Mouse (Mus musculus): ENCODE measurements around the gene Tbx5. TPM values are rescaled to one million over a fixed set of nuclear protein-coding genes. Genes with fewer than 3 reads are reported as not detected.

The Tbx5 gene
- total and polyA plus RNA-seq, 3 experiments: 22.6 to 36.9 (median 26.5) TPM

- H3K27me3 ChIP-seq (ENCODE audit: control insufficient read depth, insufficient read depth, low read length): no peaks in the 10 kb centered on the region; the same call in 1 of the 2 replicates
- intact Hi-C loops (cut with DNase I): no loop called here
Measured at GRCm38 (mm10) chr5:119833223-119834030, 959 bp downstream of the Tbx5 start.

GRCm38 (mm10) chr5:119834031-119834403, 1.5 kb downstream of the Tbx5 start:
- no peak for DNase-seq
- no peaks in the 10 kb centered on the region for H3K79me2 ChIP-seq (replicated peaks; ENCODE audit: control insufficient read depth, insufficient read depth, low read length)
- H3K4me3 ChIP-seq: no peak overlapping the region; the same call in 1 of the 2 replicates
- H3K27me3 ChIP-seq (ENCODE audit: control insufficient read depth, insufficient read depth, low read length): no peaks in the 10 kb centered on the region; the same call in 1 of the 2 replicates
- peak overlapping the region; percentile 40 for H3K9ac ChIP-seq (ENCODE audit: low read depth, low read length)
- no peaks in the 10 kb centered on the region for H3K36me3 ChIP-seq (ENCODE audit: control insufficient read depth, insufficient read depth, low read length)
- peak overlapping the region; percentile 57 for H3K27ac ChIP-seq
- intact Hi-C loops (cut with DNase I): no loop called here
- no peak for TF ChIP-seq CTCF (IDR thresholded peaks at IDR 0.05)
- 27% methylated on average over 2 of the region's 2 CpGs for WGBS
- no peaks in the 10 kb centered on the region for H3K4me1 ChIP-seq (ENCODE audit: control insufficient read depth, insufficient read depth, low read length)

More at GRCm38 (mm10) chr5:119833223-119834030, 959 bp downstream of the Tbx5 start:
- TF ChIP-seq POLR2A (IDR thresholded peaks at IDR 0.05; ENCODE audit: insufficient read depth, low read depth, low read length) (no peak), CTCF (IDR thresholded peaks at IDR 0.05) (no peak), EP300 (IDR thresholded peaks at IDR 0.05; ENCODE audit: insufficient read depth, low read depth, low read length) (no peak)
- Histone ChIP-seq H3K9ac (ENCODE audit: low read depth, low read length) (peak overlapping the region; percentile 40), H3K27ac (peak overlapping the region; percentile 72), H3K4me3 (peak overlapping the region; percentile 46; the same call in 1 of the 2 replicates), H3K79me2 (replicated peaks; ENCODE audit: control insufficient read depth, insufficient read depth, low read length) (no peaks in the 10 kb centered on the region), H3K4me1 (ENCODE audit: control insufficient read depth, insufficient read depth, low read length) (no peaks in the 10 kb centered on the region), H3K36me3 (ENCODE audit: control insufficient read depth, insufficient read depth, low read length) (no peaks in the 10 kb centered on the region)
- no peak for DNase-seq
- WGBS: 40% methylated on average over 8 of the region's 8 CpGs

GRCm38 (mm10) chr5:119835053-119835867, 2.8 kb downstream of the Tbx5 start:
- Histone ChIP-seq H3K79me2 (replicated peaks; ENCODE audit: control insufficient read depth, insufficient read depth, low read length) (no peaks in the 10 kb centered on the region), H3K27ac (peak overlapping the region; percentile 90), H3K9ac (ENCODE audit: low read depth, low read length) (peak overlapping the region; percentile 68), H3K36me3 (ENCODE audit: control insufficient read depth, insufficient read depth, low read length) (no peaks in the 10 kb centered on the region), H3K27me3 (ENCODE audit: control insufficient read depth, insufficient read depth, low read length) (no peaks in the 10 kb centered on the region; the same call in 1 of the 2 replicates), H3K4me1 (ENCODE audit: control insufficient read depth, insufficient read depth, low read length) (no peaks in the 10 kb centered on the region), H3K4me3 (peak overlapping the region; percentile 52)
- WGBS: 4% methylated on average over 30 of the region's 30 CpGs
- intact Hi-C loops (cut with DNase I): no loop called here
- DNase-seq: peak; percentile 39 to 52
- TF ChIP-seq POLR2A (IDR thresholded peaks at IDR 0.05; ENCODE audit: insufficient read depth, low read depth, low read length): 0 out of 2 replicates have a peak, but pooled peaks have one; percentile 19
- no peak for TF ChIP-seq EP300 (IDR thresholded peaks at IDR 0.05; ENCODE audit: insufficient read depth, low read depth, low read length)
- TF ChIP-seq CTCF (IDR thresholded peaks at IDR 0.05): no peak

- intact Hi-C loops (cut with DNase I): no loop called here
- no peaks in the 10 kb centered on the region for H3K36me3 ChIP-seq (ENCODE audit: control insufficient read depth, insufficient read depth, low read length)
- no peaks in the 10 kb centered on the region; the same call in 1 of the 2 replicates for H3K27me3 ChIP-seq (ENCODE audit: control insufficient read depth, insufficient read depth, low read length)
- DNase-seq: peak in 1 of 2 experiments; percentile 27
- H3K9ac ChIP-seq (ENCODE audit: low read depth, low read length): peak overlapping the region; percentile 68
- H3K4me3 ChIP-seq: peak overlapping the region; percentile 52
- peak overlapping the region; percentile 90 for H3K27ac ChIP-seq
- no peak for TF ChIP-seq EP300 (IDR thresholded peaks at IDR 0.05; ENCODE audit: insufficient read depth, low read depth, low read length)
- TF ChIP-seq POLR2A (IDR thresholded peaks at IDR 0.05; ENCODE audit: insufficient read depth, low read depth, low read length): no peak
- no peak for TF ChIP-seq CTCF (IDR thresholded peaks at IDR 0.05)
- 13% methylated on average over 12 of the region's 12 CpGs for WGBS
- H3K79me2 ChIP-seq (replicated peaks; ENCODE audit: control insufficient read depth, insufficient read depth, low read length): no peaks in the 10 kb centered on the region
- H3K4me1 ChIP-seq (ENCODE audit: control insufficient read depth, insufficient read depth, low read length): no peaks in the 10 kb centered on the region
Measured at GRCm38 (mm10) chr5:119835868-119836209, 3.4 kb downstream of the Tbx5 start.

GRCm38 (mm10) chr5:119836618-119837305, 4.3 kb downstream of the Tbx5 start:
- peak overlapping the region; percentile 52 for H3K4me3 ChIP-seq
- peak overlapping the region; percentile 90 for H3K27ac ChIP-seq
- H3K79me2 ChIP-seq (replicated peaks; ENCODE audit: control insufficient read depth, insufficient read depth, low read length): no peaks in the 10 kb centered on the region
- no peak for TF ChIP-seq EP300 (IDR thresholded peaks at IDR 0.05; ENCODE audit: insufficient read depth, low read depth, low read length)
- no peak for TF ChIP-seq CTCF (IDR thresholded peaks at IDR 0.05)
- 0 out of 2 replicates have a peak, but pooled peaks have one; percentile 41 for TF ChIP-seq POLR2A (IDR thresholded peaks at IDR 0.05; ENCODE audit: insufficient read depth, low read depth, low read length)
- H3K27me3 ChIP-seq (ENCODE audit: control insufficient read depth, insufficient read depth, low read length): no peaks in the 10 kb centered on the region
- H3K4me1 ChIP-seq (ENCODE audit: control insufficient read depth, insufficient read depth, low read length): no peaks in the 10 kb centered on the region
- intact Hi-C loops (cut with DNase I): no loop called here
- 7% methylated on average over 28 of the region's 28 CpGs for WGBS
- no peaks in the 10 kb centered on the region for H3K36me3 ChIP-seq (ENCODE audit: control insufficient read depth, insufficient read depth, low read length)
- H3K9ac ChIP-seq (ENCODE audit: low read depth, low read length): peak overlapping the region; percentile 72
- DNase-seq: peak; percentile 58 to 71

All from heart, adult 2 months (tissue).